Mouse (Mus musculus) hindbrain, embryonic 14.5 days (tissue): ENCODE results near the gene Mcam. TPM values are rescaled to one million over a fixed set of nuclear protein-coding genes. Genes with fewer than 3 reads are reported as not detected.

Source experiments
- ATAC-seq: fragments of 200-750 bp; cut with Nextera tagmentation; 2 replicates; pipeline ENCODE4 v1.8.0; 2017; ENCODE audit warnings: moderate number of reproducible peaks, mild to moderate bottlenecking, moderate TSS enrichment, moderate library complexity; ENCODE audit not compliant: low FRiP score
- DNase-seq: peaks from one replicate; pipeline ENCODE4 v3.0.0-alpha.2; 2015; ENCODE audit warnings: low spot score
- H3K27ac ChIP-seq: fragments of 300-500 bp; sonication (generic); 2 replicates; pipeline ENCODE4 v1.5.1; 2014; ENCODE audit warnings: mild to moderate bottlenecking, moderate library complexity
- H3K27me3 ChIP-seq: fragments of 300-500 bp; sonication (generic); 2 replicates; pipeline ENCODE4 v1.6.1; 2014; ENCODE audit warnings: mild to moderate bottlenecking, low read length, mixed read lengths; ENCODE audit not compliant: control insufficient read depth, insufficient read depth
- H3K36me3 ChIP-seq: fragments of 300-500 bp; sonication (generic); replicated peaks from 2 replicates; pipeline ENCODE4 v1.6.1; 2014; ENCODE audit not compliant: control insufficient read depth, insufficient read depth
- H3K4me1 ChIP-seq: fragments of 300-500 bp; sonication (generic); replicated peaks from 2 replicates; pipeline ENCODE4 v1.6.1; 2014; ENCODE audit warnings: antibody characterized with exemption, low read length, mixed read lengths; ENCODE audit not compliant: control insufficient read depth, insufficient read depth
- H3K4me2 ChIP-seq: fragments of 300-500 bp; sonication (generic); replicated peaks from 2 replicates; pipeline ENCODE4 v1.6.1; 2014; ENCODE audit warnings: mild to moderate bottlenecking, moderate library complexity
- H3K4me3 ChIP-seq: fragments of 300-500 bp; sonication (generic); replicated peaks from 2 replicates; pipeline ENCODE4 v1.5.1; 2014; ENCODE audit warnings: mild to moderate bottlenecking, low read length
- H3K9ac ChIP-seq: fragments of 300-500 bp; sonication (generic); 2 replicates; pipeline ENCODE4 v1.6.1; 2014
- H3K9me3 ChIP-seq: fragments of 300-500 bp; sonication (generic); 2 replicates; pipeline ENCODE4 v1.6.1; 2016; ENCODE audit warnings: low read length; ENCODE audit not compliant: control insufficient read depth
- WGBS: fragments of 180-500 bp; shearing (Covaris S2); extraction: QIAGEN DNeasy Blood & Tissue Kit; methylation state at CpG from one replicate; pipeline ENCODE4 v1.1.7; 2014; 5-methylcytosine and 5-hydroxymethylcytosine counted together
- polyA plus RNA-seq: library from polyadenylated mRNA; unstranded; fragments of >200 nt; fragmentation: Nextera tagmentation; extraction: Ambion mirVana; gene quantifications from 2 replicates; pipeline ENCODE4 v1.2.1, GENCODE M21; 2014

Mcam gene
- polyA plus RNA-seq, 1 experiment from 2014 or later: 13.6 TPM

- 0 out of 2 replicates have a peak overlapping the region, but pooled peaks have one; percentile 28 for H3K9ac ChIP-seq
- H3K27me3 ChIP-seq: no peaks in the 10 kb centered on the region
- H3K9me3 ChIP-seq: no peaks in the 10 kb centered on the region
- peaks cover 5% of the 10 kb centered on the region for H3K4me1 ChIP-seq
- ATAC-seq: 0 out of 2 replicates have a peak, but pooled peaks have one; percentile 47
- DNase-seq: peak; percentile 69
- peaks cover 9% of the 10 kb centered on the region; the same call in 1 of the 2 replicates for H3K36me3 ChIP-seq
- WGBS: 31% methylated on average over 24 of the region's 24 CpGs
- H3K4me2 ChIP-seq: peak overlapping the region; percentile 44
- no peak overlapping the region for H3K27ac ChIP-seq
- peak overlapping the region; percentile 17 for H3K4me3 ChIP-seq
Measured at GRCm38 (mm10) chr9:44093612-44094503, 40.4 kb upstream of the Mcam start.

- 88% methylated on average over 3 of the region's 3 CpGs for WGBS
- Histone ChIP-seq H3K9ac (no peak overlapping the region), H3K9me3 (no peaks in the 10 kb centered on the region), H3K4me3 (no peak overlapping the region), H3K27me3 (no peaks in the 10 kb centered on the region), H3K4me1 (peaks cover 5% of the 10 kb centered on the region), H3K27ac (no peak overlapping the region), H3K4me2 (no peak overlapping the region), H3K36me3 (peaks cover 9% of the 10 kb centered on the region; the same call in 1 of the 2 replicates)
- DNase-seq (no peak), ATAC-seq (no peak)
Measured at GRCm38 (mm10) chr9:44094737-44095136, 39.5 kb upstream of the Mcam start.

DNA sequence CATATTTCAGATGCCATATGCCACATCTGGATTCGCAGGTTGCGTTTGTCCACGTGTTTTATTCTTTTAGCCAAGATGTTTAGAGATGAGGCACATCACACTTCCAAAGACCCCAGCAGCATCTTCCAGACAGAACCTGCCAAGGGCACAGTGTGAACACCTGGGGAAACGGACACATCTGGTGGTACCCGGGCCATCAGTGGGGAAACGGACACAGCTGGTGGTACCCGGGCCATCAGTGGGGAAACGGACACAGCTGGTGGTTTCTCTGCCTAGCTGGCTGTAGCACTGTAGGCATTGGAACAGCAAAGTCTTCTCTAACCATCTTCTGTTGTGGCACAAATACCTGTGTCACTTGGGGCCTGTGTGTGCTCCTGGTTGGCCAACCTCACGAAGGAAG is 38.5 kb upstream of the Mcam start:
- H3K27me3 ChIP-seq: no peaks in the 10 kb centered on the region
- H3K4me3 ChIP-seq: no peak overlapping the region
- 88% methylated on average over 9 of the region's 9 CpGs for WGBS
- no peak overlapping the region for H3K9ac ChIP-seq
- DNase-seq: no peak
- no peak for ATAC-seq
- peaks cover 5% of the 10 kb centered on the region for H3K4me1 ChIP-seq
- no peak overlapping the region for H3K27ac ChIP-seq
- H3K9me3 ChIP-seq: no peaks in the 10 kb centered on the region
- H3K36me3 ChIP-seq: peaks cover 9% of the 10 kb centered on the region; the same call in 1 of the 2 replicates
- H3K4me2 ChIP-seq: no peak overlapping the region

DNA sequence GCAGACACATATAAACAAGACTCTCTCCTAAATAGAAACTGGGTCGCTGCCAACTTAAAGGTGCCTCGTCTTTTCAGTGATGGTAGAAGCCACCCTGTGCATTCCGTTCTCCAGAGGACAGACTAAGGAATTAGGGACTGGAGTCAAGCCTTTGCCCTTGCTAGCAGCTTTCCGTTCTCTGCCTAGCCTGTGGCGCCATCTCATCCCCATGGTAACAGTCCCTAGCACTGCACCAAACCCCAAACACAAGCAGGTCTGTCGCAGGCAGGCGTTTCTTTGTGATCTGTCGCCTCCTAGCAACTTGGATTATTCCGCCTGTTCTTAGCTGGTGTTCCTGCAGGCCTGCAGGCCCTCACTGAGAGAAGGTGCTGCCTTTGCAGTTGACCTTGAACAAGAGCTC is 37.7 kb upstream of the Mcam start:
- H3K4me2 ChIP-seq: no peak overlapping the region
- WGBS: 20% methylated on average over 9 of the region's 9 CpGs
- peak; percentile 59; the same call in 1 of the 2 replicates for ATAC-seq
- H3K9me3 ChIP-seq: no peaks in the 10 kb centered on the region
- H3K27me3 ChIP-seq: no peaks in the 10 kb centered on the region
- no peak for DNase-seq
- peak overlapping the region; percentile 68; the same call in 1 of the 2 replicates for H3K27ac ChIP-seq
- no peak overlapping the region for H3K9ac ChIP-seq
- no peak overlapping the region for H3K4me3 ChIP-seq
- H3K36me3 ChIP-seq: peaks cover 5% of the 10 kb centered on the region; the same call in 1 of the 2 replicates
- H3K4me1 ChIP-seq: peaks cover 5% of the 10 kb centered on the region

DNA sequence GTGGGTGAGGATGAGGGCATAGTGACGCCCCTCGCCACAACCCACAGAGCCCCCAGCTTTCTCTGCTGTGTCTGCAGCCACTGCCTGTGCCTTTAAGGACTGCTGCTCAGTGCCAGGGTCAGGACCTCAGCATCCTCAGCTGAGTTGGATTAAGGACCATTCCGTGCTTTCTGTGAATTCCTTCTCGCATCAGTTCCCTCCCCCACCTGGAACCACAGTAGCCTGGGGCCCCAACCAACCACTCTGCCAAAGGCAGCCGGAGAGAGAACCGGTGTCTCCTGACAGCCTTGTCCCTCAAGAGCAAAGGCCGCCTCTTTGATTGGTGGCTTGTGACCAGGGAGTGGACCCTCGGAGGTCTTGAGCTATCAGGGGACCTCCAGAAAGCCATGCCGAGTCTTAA is 32.8 kb upstream of the Mcam start, which contains the start of gene Mfrp:
Gene Mfrp (plus strand): TSS at position 240 of the 400 bp plus-strand sequence.
- Histone ChIP-seq H3K9me3 (no peaks in the 10 kb centered on the region), H3K4me3 (no peak within 1 kb of the TSS), H3K36me3 (no peaks in the 10 kb centered on the region), H3K9ac (no peak within 1 kb of the TSS), H3K4me2 (no peak within 1 kb of the TSS), H3K27me3 (no peaks in the 10 kb centered on the region), H3K27ac (no peak within 1 kb of the TSS), H3K4me1 (no peaks in the 10 kb centered on the region; the same call in 1 of the 2 replicates)
- DNase-seq (no peak), ATAC-seq (no peak)
- WGBS: 64% methylated on average over 9 of the region's 9 CpGs

DNA sequence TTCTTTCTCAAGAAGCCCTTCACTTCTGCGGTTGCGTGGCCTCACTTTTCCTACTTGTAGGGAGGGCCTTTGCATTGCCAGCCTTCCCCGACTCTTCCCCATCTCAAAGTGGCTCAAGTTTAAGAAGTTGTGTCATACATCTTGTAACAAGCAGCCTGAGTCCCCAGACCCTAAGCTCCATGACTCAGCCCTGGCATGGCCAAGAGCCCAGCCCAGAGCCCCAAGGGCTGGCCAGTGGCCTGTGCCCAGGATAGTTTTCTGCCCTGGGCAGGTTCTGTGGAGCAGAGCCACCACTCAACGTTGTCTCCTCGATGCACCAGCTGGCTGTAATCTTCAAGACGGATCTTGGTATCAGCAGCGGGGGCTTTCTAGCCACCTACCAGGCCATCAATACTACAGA is 29.4 kb upstream of the Mcam start:
- no peak overlapping the region for H3K4me2 ChIP-seq
- 92% methylated on average over 7 of the region's 7 CpGs for WGBS
- ATAC-seq (no peak), DNase-seq (no peak)
- H3K27me3 ChIP-seq: no peaks in the 10 kb centered on the region
- H3K36me3 ChIP-seq: no peaks in the 10 kb centered on the region
- H3K27ac ChIP-seq: no peak overlapping the region
- H3K9ac ChIP-seq: no peak overlapping the region
- no peaks in the 10 kb centered on the region for H3K9me3 ChIP-seq
- peaks cover 22% of the 10 kb centered on the region for H3K4me1 ChIP-seq
- no peak overlapping the region for H3K4me3 ChIP-seq

DNA sequence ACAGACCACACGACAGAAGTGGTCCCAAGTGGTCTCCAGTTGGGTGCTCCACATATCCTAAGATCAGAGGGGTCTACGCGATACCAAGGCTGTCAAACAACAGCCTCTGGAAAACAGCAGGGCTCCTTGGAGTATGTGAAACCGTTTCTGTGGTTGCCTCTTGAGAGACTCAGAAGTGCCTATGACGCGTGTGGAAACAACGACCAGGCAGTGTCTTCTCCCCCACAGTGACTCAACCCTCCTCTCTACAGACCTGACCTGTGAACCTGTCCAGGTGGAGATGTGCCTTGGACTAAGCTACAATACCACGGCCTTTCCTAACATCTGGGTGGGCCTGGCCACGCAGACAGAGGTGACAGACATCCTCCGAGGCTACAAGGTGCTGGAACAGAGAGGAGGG is 28.5 kb upstream of the Mcam start:
- DNase-seq (no peak), ATAC-seq (no peak)
- no peak overlapping the region for H3K4me3 ChIP-seq
- peaks cover 22% of the 10 kb centered on the region for H3K4me1 ChIP-seq
- no peak overlapping the region for H3K4me2 ChIP-seq
- no peak overlapping the region for H3K9ac ChIP-seq
- H3K27me3 ChIP-seq: no peaks in the 10 kb centered on the region
- H3K36me3 ChIP-seq: no peaks in the 10 kb centered on the region
- 89% methylated on average over 10 of the region's 10 CpGs for WGBS
- no peak overlapping the region for H3K27ac ChIP-seq
- no peaks in the 10 kb centered on the region for H3K9me3 ChIP-seq

GRCm38 (mm10) chr9:44106182-44106581 is 28.1 kb upstream of the Mcam start:
- no peak overlapping the region for H3K4me3 ChIP-seq
- WGBS: 90% methylated on average over 7 of the region's 7 CpGs
- no peak overlapping the region for H3K9ac ChIP-seq
- H3K27me3 ChIP-seq: no peaks in the 10 kb centered on the region
- no peak overlapping the region for H3K4me2 ChIP-seq
- H3K4me1 ChIP-seq: peaks cover 22% of the 10 kb centered on the region
- H3K9me3 ChIP-seq: no peaks in the 10 kb centered on the region
- 0 out of 2 replicates have a peak overlapping the region, but pooled peaks have one; percentile 34 for H3K27ac ChIP-seq
- H3K36me3 ChIP-seq: no peaks in the 10 kb centered on the region
- no peak for DNase-seq
- ATAC-seq: no peak

DNA sequence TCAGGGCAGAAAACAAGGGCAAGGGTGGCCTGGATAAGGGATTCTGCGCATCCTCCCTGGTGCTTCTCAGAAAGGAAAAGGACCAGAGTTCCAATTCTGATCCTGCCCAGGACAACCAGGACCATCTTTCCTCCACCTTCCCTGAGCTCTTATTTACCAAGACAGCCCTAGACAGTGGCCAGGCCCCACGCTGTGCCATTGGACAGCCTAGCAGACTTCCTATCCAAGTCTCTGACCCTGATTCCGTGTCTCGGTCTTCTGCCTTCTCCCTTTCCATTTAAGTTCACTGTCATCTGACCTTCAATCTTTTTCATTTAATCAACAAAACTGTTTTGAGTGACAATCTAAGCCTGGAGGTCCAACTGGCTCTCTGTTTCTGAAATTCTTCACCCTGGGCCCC is 27.7 kb upstream of the Mcam start:
- Histone ChIP-seq H3K9me3 (no peaks in the 10 kb centered on the region), H3K9ac (no peak overlapping the region), H3K27ac (peak overlapping the region; percentile 34), H3K4me2 (no peak overlapping the region), H3K36me3 (no peaks in the 10 kb centered on the region), H3K27me3 (no peaks in the 10 kb centered on the region), H3K4me3 (no peak overlapping the region), H3K4me1 (peaks cover 22% of the 10 kb centered on the region)
- DNase-seq (no peak), ATAC-seq (no peak)
- 76% methylated on average over 4 of the region's 4 CpGs for WGBS
